Mouse (Mus musculus) cerebellum, adult 11-12 months (tissue): Measurements from ENCODE around the gene Reck.

Source experiments
- DNase-seq: peaks from one replicate; pipeline ENCODE4 v3.0.0; 2022

The Reck gene

DNA sequence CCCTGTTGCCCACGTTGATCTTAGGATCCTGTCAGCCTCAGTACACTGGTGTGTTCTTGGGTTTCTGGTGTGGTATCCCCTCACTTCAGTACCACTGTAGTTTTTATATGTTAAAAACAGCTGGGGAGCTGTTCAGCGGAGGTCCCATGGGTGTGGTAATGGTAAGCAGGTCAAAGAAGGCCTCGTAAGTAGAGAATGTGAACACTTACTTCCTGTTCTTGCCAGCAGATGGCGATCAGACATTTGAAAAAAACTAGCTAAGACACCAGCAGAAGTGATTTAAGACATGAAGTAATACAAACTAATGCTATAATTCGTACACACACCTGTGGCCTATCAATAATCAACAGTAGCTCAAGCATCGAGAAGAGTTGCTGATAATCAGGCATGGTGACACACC lies 31.1 kb downstream of the Reck start:
- DNase-seq = no peak

DNA sequence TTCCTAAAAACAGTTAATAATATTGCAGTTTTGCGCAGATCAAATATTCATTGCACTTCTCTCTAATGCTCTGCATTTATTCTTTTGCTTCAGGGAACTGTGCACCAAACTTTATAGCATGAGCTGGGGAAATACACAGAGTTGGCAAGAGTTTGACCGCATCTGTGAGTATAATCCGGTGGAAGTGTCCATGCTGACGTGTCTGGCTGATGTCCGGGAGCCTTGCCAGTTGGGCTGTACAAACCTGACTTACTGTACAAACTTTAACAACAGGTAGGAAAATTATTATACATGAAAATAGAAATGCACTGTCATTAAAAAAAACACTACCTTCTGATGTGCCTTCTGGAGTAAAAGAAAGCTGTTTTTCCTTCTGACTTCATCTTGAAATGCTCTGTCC lies 42.9 kb downstream of the Reck start:
- DNase-seq = no peak

DNA sequence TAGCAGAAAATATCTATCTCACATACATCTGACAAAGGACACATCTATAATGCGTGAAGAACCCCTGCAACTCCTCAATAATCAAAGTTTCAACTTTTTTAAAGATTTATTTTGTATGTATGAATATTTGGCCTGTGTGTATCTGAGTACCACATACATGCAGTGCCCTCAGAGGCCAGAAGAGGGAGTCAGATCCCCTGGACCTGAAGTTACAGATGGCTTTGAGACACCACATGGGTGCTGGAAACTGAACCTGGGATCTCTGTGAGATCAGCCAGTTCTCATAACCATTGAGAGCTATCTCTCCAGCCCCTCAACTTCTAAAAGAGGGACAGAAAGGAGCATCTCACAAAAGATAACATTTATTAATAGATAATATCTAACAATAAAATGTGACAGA lies 45.3 kb downstream of the Reck start:
- no peak for DNase-seq

- no peak for DNase-seq
Measured at GRCm38 (mm10) chr4:43925125-43925524, 49.8 kb downstream of the Reck start.

DNA sequence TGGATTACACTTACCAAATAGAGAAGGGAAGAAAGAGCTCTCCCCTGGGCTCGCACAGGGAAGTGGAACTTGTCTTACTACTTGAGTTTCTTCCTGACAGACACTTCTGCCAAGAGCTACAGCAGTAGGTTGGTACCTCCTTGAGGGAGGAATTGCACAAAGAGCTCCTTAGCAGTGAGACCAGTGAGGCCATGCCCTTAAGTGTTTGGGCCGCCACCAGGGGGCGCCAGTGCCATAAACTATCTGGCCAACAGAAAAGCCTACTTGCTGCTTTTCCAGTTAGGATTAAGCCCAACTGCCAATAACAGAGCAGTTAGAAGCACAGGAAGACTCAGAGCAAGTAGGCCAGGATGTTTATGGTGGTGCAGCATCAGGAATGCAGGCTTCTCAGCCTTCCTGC lies 50.4 kb downstream of the Reck start:
- peak; percentile 51 for DNase-seq

DNA sequence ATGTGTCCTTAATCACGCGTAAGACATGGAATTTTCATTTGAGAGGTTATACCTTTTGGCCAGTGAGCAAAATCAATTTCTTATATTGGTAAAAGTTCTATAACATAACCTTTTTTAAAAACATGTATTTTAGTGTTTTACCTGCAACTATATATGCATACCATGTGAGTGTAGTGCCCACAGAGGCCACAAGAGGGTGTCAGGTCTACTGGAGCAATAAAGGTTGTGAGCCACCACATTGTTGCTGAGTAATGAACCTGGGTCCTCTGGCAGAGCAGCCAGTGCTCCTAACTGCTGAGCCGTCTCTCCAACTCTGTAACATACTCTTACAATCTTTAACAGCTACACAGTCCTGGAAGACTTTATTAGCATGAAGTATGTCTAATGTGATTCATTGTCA lies 52.5 kb downstream of the Reck start:
- no peak for DNase-seq

DNA sequence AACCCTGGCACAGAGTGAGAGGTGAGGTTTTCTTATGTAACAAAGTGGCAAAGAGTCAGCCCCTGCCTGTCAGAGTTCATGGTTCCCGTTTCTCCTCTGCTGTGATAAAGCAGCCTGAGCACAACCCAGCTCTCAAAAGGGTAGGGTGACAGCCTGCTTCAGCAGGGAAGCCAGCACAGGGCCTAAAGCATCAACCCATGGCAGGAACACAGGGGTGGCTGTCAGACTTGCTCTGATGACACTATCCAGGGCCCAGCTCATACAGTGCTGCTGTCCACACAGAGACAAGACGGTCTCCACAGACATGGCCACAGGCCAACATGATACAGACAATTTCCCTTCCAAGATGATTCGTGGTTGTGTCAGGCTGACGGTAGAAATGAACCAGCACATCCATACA lies 56.5 kb downstream of the Reck start:
- no peak for DNase-seq

- DNase-seq = no peak
Measured at GRCm38 (mm10) chr4:43936186-43936585, 60.9 kb downstream of the Reck start.

GRCm38 (mm10) chr4:43936749-43937674 lies 61.7 kb downstream of the Reck start:
- DNase-seq = no peak

- DNase-seq = no peak
Measured at GRCm38 (mm10) chr4:43941315-43941714, 66.0 kb downstream of the Reck start.

DNA sequence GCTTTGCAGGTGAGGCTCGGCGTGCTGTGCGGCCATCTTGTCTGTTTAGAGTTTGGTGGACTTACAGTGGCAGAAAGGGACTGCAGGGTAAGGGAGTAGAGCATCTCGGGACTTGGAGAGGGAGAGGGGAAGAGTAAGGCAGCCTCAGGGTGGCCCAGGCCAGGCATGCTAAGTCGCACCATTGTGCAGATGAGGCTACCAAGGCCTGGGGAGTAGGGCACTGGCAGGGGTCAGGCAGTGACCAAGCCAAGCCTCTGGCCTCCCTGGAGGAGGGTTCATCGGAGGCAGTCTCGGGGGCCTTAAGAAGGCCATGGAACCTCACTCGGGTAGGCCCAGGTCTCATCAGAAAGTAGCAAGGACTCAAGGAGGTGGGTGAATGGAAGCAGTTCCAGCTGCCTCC lies 67.1 kb downstream of the Reck start:
- DNase-seq = no peak

DNA sequence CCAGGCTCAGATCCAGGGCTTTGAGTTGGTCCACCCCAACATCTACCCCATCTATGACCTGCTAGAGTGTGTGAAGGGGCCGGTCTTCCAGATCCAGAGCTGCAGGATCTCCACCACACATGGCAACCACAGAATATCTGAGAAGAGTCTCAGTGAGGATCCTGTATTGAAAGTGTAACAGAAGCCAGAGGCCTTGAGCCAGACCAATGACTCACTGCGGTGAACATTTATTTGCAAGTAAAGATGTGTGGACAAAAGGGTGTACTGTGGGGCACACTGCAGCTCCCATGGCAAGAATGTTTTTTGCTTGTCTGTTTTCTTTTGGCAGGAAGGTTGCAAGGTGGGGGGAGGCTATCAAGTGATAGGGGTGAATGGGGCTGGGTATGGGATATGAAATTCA lies 72.2 kb downstream of the Reck start:
- no peak for DNase-seq

DNA sequence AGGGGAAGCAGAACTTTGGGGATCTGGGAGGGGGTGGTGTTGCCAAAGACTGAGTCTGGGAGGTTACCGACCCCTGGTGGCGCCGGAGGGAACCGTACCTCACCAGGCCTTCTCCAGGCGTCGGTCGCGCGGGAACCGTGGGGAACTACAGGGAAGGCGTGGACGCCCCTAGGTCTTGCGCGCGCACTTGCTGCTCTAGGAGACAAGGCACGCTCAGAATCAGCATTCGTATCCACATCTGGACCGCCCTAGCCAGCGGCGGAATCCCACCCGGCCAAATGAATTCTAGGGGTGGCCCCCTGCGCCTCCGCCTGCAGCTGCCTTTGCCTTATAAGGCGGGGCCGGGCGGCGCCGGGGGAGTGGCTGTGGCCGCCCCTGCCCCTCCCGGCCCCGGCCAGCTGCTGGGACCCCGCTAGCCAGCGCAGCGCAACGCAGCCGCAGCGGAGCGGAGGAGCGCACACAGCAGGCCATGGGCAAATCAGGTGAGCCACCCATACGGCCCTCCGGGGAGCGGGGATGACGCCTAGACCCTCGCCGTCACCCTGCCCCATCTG lies 82.0 kb downstream of the Reck start, which contains the start of gene Glipr2:
Gene Glipr2, plus strand, starts transcription at position 110 of the 554 bp plus-strand sequence.
- no peak for DNase-seq

DNA sequence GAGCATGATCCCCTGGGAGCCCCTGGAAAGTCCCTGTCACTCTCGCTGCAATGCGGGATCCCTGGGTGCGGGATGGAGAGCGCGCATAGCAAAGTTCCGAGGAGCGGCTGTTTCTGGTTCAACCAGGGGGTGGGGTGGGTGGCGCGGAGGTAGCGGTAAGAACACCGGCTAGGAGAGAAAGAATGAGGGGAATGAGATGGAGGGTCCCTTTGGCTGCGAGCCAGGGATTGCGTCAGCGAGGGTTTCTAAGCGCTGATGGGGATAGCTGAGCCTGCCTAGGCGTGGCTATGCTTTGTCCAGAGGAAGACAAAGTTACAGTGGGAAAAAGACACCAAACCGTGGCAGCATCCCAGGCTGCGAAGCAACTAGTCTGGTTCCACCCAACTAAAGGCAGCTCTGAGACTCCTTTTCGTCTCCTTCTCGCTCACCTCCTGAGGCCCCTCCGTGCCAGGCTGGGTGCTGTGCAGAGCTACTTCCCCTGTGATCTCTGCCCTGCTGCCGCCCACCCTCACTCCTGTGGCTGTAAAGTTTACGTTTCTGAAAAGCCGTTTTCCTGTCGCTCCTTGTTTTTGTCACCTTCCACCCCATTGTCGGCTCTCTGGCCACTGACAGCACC lies 82.6 kb downstream of the Reck start:
- DNase-seq = no peak

DNA sequence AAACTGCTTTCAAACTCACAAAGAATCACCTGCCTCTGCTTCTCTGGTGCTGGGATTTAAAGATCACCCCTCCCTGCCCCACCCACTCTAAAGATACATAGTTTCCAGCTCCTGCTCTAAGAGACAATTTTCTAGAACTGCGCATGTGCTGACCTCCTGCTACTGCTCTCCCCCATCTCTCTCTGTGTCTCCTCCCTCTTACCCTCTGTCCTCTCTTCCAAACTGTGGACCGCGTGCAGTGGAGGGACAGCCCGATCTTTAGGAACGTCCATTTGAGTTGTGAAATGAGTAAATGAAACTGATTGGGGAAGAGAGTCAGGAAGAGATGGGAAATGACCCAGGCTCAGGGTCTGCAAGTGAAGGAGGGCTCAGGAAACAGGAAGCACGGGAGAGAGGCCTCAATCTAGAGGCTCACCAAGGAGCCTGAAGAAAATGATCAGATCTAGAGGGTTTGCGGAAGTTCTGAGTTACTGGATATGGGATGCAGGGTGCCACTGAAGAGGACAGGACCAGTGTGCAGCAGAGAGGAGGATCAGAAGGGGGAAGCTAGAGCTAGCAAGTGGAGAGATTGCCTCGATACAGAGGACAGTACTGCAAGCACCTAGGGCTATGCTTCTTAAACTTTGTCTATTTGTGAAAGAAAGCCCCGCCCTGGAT lies 84.3 kb downstream of the Reck start:
- no peak for DNase-seq

GRCm38 (mm10) chr4:43960207-43960606 lies 84.9 kb downstream of the Reck start:
- DNase-seq = no peak

- DNase-seq = no peak
Measured at GRCm38 (mm10) chr4:43964326-43964833, 89.0 kb downstream of the Reck start.

DNA sequence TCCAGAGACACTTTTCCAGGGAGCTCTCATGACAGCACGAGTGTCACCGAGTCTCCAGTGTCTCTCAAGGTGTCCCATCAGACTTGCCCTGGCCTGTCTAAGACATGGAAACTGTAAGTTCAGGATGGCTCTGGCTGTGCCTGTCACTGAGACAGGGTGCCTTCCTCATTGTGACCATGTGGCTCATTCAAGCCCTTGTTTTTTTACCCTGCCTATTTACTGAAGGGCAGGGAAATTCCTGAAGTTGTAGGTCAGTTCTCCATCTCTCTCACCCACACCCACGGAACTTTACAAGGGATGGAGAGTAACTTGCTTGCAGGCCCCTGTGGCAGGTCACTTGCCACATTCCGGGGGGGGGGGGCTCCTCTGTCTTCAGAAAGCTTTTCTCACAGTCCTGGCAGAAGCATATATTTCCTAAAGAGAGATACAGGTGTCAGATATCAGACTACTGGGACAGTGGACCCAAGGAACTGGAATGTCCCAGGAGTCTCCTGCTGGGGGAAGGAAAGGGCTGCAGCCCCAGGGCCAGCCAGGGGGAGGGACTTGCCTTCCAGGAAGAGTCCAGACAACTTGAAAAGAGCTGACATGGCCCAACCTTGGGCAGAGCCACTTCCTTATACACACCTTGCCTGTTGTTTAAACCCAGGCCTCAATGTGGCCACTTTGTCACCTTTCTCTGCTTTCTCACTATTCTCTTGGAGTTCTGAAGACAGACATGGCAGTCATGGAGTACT lies 89.8 kb downstream of the Reck start:
- no peak for DNase-seq

DNA sequence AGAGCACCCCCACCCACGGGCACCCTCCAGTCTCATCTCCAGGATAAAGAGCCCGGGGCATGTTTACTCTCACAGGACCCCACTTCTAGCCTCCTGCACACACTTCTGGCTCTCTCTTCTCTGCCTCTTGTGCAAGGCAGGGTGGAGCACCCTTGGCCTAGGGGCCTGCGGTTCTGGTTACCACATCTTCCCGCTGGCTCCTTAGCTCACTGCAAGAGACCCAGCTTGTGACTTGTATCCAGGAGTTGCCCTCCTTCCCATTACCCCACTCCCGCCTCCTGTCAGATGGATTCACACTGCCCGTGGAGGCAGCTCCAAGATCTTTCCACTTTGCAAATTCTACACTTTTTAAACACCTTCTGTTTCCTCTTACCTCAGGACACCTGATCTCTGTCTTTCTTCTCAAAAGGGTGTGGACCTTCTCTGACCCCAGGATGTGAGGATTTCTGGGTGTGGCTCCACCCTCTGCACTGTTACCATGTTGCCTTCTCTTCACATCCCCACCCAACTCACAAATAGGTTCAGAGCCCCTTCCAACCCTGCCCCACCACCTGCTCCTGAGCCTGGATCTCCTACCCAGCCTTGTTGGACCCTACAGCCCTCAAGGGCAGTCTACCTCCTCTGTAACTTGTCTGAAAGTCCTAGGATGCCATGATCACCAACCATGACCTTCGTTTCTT lies 90.7 kb downstream of the Reck start:
- DNase-seq = no peak

DNA sequence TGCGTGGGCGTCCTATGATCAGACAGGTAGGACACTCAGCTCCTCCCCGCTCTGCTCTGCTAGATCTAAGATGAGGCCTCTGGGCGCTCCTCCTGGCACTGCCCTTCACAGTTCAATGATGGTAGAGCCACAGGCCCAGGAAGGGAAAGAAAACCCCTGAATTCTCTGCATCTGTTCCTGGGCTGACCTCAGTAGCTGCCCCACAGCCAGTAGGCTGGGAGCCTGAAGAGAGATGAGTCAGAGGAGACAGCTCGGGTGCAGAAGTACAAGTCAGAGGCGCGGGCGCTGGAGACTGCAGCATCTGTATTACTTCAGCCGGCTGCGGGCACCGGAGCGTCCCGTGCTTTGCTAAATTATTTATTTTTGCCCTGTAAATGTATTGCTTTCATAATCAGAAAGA lies 93.3 kb downstream of the Reck start:
- DNase-seq = peak; percentile 43

DNA sequence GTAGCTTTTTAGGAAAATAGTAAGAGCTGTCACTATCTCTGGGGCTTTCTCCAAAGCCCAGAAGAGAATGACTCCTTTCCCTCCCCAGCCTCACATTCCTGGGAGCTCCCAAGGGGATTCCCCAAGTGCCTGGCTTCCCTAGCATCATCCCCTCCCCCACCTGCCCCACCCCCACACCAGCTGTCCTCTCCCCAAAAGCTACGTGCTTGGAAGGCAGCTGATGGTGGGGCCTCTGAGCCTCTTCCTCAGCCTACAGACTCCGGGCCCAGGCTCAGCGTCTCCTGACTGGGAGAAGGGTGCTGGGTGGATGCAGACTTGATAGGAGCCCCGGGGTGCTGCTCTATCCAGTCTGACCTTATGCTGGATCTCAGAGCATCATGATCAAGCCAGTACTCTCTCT lies 94.0 kb downstream of the Reck start:
- no peak for DNase-seq
